Mouse (Mus musculus): ENCODE data around the gene Git2.
A peak's percentile ranks its signal among the peaks of the same experiment; 100 is the strongest.

The Git2 gene

DNA sequence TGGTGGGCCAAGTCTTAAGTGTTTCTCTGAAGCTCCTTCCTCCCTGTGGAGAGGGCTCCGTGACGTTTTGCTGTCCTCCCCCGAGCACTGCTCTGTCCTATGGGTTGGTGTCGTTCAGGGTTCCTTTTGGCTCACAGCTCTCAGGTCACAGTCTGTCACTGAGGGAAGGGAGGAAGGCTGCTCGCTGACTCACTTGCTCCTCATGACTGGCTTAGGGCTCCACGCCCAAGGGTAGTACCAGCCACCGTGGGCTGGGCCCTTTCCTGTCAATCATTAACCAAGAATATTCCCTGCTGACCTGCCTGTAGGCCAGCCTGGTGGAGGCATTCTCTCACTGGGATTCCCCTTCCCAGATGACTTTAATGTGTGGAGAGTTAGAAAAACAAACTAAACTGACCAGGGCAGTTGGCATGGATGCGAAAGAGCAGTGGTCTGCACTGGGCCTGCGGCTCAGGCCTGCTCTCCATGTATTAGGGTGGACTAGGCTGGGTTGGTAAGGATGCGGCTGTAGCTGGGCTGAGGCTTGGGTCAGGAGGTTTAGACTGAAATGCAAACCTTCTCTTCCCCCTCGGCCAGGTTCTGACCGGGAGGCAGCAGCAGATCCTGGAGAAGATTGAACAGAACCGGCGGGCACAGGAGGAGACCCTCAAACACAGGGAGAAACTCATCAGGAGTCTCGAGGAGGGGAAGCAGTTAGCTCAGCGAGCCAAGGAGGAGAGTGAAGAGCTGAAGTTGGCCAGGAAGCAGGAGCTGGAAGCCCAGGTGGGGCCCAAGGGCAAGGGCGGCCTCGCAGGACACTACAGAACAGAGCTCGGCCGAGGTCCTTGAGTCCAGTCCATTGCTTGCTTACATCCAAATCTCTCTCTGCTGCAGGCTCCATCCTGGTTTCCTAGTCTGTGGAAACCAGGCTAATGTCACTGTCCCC, 56.1 kb downstream of the Git2 start:
- DNase-seq: no peak

DNA sequence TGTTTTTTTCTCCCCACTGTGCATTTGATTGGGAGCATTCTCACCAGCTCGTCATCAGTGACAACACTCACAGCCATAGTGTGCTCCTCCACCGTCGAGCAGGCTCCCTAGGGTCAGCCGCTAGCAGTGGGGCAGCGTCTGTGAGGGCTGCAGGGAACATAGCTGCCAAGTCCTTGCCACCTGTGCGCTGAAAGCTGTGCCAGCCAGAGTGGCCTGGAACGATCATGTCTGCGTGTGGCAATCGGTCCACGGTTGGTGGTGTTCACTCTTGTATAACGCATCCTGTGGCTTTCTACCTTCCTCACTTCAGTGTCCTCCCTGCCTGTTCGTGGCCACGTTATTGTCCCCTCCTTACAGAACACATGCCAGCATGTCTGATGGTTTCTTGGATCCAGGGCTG, 56.8 kb downstream of the Git2 start:
- DNase-seq: no peak

DNA sequence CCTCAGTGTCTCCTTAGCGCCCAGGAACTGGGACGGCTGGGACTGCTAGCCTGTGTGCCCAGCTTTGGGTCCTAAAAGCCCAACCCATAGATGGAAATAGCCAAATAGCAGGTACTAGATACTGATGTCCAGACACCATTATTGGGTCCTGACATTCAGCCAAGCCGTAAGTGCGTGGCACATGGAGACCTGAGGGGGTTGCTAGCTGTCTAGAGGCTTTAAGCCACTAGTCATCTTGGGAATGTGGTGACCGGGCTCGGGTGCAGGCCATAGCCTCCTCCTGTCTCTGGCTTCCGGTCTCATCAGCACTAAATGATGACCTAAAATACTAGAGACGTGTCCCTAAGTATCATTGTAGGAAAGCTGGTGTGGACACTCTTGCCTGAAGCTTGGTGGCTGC, 57.4 kb downstream of the Git2 start:
- no peak for DNase-seq

DNA sequence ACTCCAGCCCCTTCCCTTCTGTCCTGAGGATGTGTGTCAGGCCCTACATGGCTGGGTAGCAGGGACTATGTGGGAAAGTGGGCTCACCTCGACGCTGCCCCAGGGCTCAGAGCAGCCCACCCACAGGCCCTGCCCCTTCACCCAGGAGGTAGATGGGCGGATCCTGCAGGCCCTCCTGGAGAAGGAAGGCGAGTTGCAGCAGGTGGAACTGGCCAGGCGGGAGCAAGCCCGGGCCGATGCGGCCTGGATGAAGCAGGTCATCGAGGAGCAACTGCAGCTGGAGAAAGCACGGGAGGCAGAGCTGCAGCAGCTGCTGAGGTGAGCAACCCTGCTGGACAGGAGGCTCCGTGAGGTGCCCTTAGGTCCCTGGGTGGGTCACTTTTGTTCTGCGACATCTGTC, 58.0 kb downstream of the Git2 start:
- DNase-seq: no peak

DNA sequence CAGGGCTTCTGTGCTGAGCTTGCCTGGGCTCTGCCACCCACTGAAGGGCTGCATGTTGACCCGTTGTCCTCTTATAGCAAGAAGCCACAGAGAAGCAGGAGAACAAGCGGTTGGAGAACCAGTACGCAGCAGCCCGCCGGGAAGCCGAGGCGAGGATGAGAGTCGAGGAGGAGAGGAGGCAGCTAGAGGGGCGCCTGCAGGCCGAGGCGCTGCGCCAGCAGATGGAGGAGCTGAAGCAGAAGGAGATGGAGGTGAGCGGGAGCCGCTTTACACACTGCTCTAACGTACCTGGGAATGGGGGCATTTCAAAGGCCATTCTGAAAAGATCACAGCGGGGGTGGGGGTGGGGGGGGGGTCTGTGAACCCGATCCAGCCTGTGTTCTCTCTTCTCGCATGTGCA, 60.8 kb downstream of the Git2 start:
- DNase-seq: no peak

GRCm38 (mm10) chr5:114709357-114709756, 66.0 kb downstream of the Git2 start:
- no peak for DNase-seq

- DNase-seq: no peak
Observed at GRCm38 (mm10) chr5:114708491-114708890, 66.8 kb downstream of the Git2 start.

DNA sequence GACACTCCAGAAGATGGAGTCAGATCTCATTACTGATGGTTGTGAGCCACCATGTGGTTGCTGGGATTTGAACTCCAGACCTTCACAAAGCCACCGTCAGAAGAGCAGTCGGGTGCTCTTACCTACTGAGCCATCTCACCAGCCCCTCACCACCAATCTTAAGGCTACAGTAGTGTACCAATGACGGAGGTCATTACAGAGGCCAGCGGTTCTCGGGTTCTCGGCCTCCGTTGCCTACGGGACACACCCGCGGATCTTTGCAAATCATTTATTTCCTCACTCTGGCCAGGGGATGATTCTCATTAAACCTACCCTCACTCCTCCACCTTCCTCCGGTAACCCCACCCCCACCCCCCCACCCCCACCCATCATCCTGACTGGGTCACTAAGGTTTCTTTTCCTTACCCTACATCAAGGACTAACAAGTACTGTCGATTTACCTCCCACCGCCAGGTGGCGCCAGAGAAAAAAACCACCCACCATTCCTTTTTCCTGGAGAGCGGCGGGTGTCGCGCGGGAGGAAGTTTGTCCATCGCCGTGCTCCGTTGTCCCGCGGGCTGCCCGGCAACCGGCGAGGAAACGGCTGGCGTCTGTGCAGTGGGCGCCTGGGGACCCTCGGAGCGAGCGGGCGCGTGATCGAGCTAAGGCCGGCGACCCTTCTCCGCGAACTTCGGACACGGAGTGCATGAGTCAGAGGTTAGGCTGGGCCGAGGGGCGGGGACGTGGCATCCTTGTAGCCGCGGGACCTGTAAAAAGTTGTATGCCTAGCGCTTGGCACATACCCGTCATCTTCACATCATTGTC, 67.8 kb downstream of the Git2 start, which contains the start of gene Tchp:
Tchp (plus strand) TSS at position 496 of the 804 bp plus-strand sequence.
- DNase-seq: peak; percentile 95

DNA sequence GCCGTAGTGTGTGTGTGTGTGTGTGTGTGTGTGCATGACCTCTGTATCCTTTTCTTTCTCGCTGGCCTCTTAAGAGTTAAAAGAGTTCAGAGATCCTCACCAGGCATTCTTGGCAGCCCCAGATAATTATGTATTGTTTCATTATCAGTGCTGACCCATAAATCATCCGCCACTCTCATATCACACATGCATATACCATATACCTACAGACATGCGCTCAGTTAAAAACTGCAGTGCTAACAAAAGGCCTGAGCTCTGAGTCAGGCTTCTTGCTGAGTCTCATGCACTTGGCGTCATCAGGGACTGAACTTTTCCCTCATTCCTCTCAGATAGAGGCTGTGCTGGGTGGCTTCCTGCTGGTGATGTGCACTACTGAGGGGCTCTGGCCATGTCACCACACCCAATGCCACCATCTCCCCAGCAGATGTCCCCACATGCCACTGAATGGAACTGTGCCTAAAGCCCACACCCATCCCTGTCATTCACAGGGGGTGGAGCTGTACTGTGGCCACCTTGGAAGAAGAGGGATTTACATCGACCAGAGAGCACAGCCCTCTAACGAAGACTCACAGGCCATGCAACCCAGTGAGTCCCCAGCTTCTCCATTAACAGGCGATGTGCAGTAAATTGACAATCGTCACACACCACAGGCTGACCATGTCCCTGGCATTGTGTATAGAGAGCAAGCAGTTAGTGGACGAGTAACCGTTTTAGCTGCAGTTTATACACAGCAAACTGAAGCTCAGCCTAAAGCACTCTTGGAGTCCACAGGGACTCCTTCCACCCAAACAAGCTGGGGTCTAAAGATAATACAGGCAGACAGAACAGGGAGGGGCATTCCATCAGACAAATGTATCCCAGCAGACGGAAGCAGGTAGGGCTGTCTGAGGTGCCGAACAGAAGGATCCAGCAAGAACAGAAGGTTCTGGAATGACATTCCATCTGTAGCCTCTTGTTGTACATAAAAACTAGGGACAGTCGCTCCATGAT, 72.6 kb downstream of the Git2 start:
- DNase-seq: peak; percentile 31

DNA sequence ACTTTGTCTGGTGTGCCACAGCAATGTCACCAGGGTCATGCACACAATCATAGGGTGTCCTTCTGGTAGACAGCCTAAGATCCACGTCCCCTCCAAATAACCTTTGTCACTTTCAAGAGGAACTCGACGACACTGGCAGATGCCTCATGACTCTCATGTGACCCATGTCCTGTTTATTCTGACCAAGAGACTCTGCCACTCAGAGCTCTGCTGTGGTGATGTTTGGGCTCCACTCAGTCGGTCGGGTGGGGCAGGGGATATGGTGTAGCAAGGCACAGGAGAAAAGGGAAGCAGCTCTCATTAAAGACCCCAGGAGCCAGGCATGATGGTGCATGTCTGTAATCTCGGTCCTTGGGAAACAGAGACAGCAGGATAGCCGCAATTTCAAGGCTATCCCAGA, 76.3 kb downstream of the Git2 start:
- DNase-seq: no peak

GRCm38 (mm10) chr5:114698044-114698746, 77.1 kb downstream of the Git2 start:
- DNase-seq: no peak

DNA sequence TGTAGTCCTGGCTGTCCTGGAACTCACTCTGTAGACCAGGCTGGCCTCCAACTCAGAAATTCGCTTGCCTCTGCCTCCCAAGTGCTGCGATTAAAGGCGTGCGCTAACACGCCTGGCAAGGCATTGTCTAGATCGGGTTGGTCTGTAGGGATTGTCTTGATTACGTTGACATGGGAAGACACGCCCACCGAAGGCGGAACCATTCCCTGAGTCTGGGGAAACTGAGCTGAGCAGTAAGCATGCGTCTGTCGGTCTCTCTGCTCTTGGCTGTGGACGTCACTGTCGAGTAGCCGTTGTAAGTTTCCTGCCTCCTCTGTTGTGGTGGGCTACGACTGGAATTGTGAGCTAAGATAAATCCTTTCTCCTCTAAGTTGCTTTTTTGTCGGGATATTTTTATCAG, 78.4 kb downstream of the Git2 start:
- no peak for DNase-seq

- no peak for DNase-seq
Observed at GRCm38 (mm10) chr5:114695775-114696174, 79.5 kb downstream of the Git2 start.

- DNase-seq: peak; percentile 97
Observed at GRCm38 (mm10) chr5:114690633-114691567, 84.4 kb downstream of the Git2 start, which contains the start of gene Gltp. Gene Gltp (minus strand): TSS chr5:114690984.

GRCm38 (mm10) chr5:114689700-114690366, 85.5 kb downstream of the Git2 start:
- DNase-seq: peak; percentile 49

- no peak for DNase-seq
Observed at GRCm38 (mm10) chr5:114688703-114689102, 86.6 kb downstream of the Git2 start.

- DNase-seq: no peak
Observed at GRCm38 (mm10) chr5:114687901-114688300, 87.4 kb downstream of the Git2 start.

DNA sequence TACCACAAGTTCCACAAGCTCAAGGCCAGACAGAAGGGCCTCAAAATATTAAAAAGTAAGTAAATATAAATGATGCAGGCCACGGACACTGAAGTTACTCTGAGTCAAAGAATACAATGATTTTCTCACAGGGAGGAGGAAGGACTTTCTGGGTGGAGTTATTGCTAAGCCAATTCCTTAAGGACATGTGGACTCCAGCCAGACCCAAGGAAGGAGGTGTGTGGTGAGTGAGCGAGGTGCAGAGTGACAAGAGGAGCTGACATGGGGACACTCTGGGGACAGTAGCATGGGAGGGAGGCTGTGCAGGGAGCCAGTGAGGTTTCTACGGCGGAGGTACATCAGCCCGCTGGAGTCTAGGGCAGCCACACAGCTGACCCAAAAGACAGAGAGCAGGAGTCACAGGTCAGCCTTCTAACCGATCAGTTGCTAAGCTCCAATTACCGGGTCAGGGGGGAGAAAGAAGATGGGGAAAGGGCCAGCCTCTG, 88.5 kb downstream of the Git2 start:
- no peak for DNase-seq

DNA sequence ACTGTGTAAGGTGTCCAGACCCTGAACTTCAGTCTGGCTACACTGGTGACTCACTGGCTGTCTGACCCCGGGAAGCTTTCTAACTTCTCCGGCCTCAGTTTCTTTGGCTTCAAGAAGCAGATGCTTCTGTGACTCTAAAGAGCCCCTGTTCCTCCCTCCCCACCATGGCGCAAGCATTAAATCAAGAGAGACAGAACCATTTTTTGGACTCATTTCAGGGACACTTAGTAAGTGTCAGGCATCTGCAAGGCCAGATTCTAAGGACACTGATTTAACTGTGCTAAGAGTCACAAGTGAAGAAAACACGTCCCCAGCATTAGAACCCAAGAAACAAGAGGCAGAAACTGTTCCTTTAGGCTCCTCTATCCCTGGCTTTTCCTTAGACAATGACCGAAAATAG, 89.3 kb downstream of the Git2 start:
- DNase-seq: no peak

- no peak for DNase-seq
Observed at GRCm38 (mm10) chr5:114681717-114682116, 93.6 kb downstream of the Git2 start.
